Comparison of ENCODE assay signal across 11 mouse cellular contexts in the genomic region with DNA sequence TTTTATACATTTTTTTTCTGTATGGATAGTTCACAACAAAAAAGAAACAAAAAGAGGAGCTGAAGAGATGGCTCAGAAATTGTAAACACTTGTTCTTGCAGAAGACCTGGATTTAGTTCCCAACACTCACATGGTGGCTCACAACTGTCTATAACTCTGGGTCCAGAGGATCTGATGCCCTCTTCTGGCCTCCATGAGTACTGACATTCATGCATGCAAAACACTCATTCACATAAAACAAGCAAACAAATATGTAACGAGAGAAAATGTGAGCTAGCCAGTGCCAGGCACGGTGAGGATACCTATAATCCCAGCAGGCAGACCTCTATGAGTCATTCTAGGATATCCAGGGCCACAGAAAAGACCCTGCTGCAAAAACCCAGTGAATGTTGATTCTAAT. TPM values are rescaled to one million over a fixed set of nuclear protein-coding genes. Genes with fewer than 3 reads are reported as not detected.
A peak's percentile ranks its signal among the peaks of the same experiment; 100 is the strongest.
DNase-seq lines count a peak whose midpoint lies in the region; TF ChIP-seq lines count a peak whose summit lies in the region.
"Had no signal": no experiment of that assay in that cellular context is flagged by ENCODE, and none has a peak within 500 bp of the region (broad histone marks: within the 10 kb centered on the region; RNA-seq: fewer than 3 reads in every experiment).

No protein-coding gene starts in this region.

- intact Hi-C loops in left cerebral cortex, postnatal 36 days (cut with DNase I) = no loop called here

- H3K9me3 ChIP-seq in E14TG2a.4 (ENCODE audit: low read length) = no peaks in the 10 kb centered on the region

- H3K36me3 ChIP-seq in E14TG2a.4 (ENCODE audit: insufficient read depth, low read length) = no peaks in the 10 kb centered on the region

- DNase-seq in layer of hippocampus, adult 2 months (ENCODE audit: low spot score in 2 of 2) = no peak
- DNase-seq in layer of hippocampus, postnatal 10 days (ENCODE audit: low spot score in 2 of 2) = no peak
- peak; percentile 46 for DNase-seq in 416B (ENCODE audit: low read depth)
- peak; percentile 38 for DNase-seq in induced T-regulatory cell, adult 2 months (ENCODE audit: low read depth)
- DNase-seq in left cerebral cortex, postnatal 36 days (ENCODE audit: low spot score in 2 of 2) = no peak
- no peak for DNase-seq in kidney, postnatal 4 days
- DNase-seq: cerebellum, adult 11 months; kidney, adult 8-10 months; lung, adult 18-20 months; right cerebral cortex, postnatal 14 days had no signal

- H3K4me3 ChIP-seq in layer of hippocampus, adult 2 months = no peak overlapping the region
- H3K4me3 ChIP-seq in E14TG2a.4 (replicated peaks; ENCODE audit: low read length) = no peak overlapping the region

- no peaks in the 10 kb centered on the region for H3K27me3 ChIP-seq in E14TG2a.4 (ENCODE audit: insufficient read depth, low read length)

- peaks cover 24% of the 10 kb centered on the region for H3K4me1 ChIP-seq in E14TG2a.4 (replicated peaks; ENCODE audit: low read depth, low read length)

- H3K27ac ChIP-seq in layer of hippocampus, adult 2 months = peak overlapping the region; percentile 77

- peak; percentile 70 for TF ChIP-seq CTCF in layer of hippocampus, adult 2 months (conservative IDR thresholded peaks at IDR 0.05)
- TF ChIP-seq CTCF in E14TG2a.4 (conservative IDR thresholded peaks at IDR 0.05; ENCODE audit: low read length) = peak; percentile 49

RNA-seq across cellular contexts. Expression of gene Zfyve21, which starts 37.3 kb away (rescaled TPM):
- total RNA-seq in layer of hippocampus, adult 2 months (2021) = 10 to 100 TPM; 20.0 to 20.6 TPM
- 10 to 100 TPM; 21.5 to 22.0 TPM for total RNA-seq in layer of hippocampus, postnatal 10 days (2021)
- total RNA-seq in left cerebral cortex, postnatal 36 days (2021) = 10 to 100 TPM; 22.8 to 23.1 TPM

RNA-seq across cellular contexts. Expression of gene Xrcc3, which starts 37.6 kb away (rescaled TPM):
- total RNA-seq in layer of hippocampus, adult 2 months (2021) = 1 to 10 TPM; 3.2 to 4.2 TPM
- total RNA-seq in layer of hippocampus, postnatal 10 days (2021) = 1 to 10 TPM; 3.2 to 4.1 TPM
- total RNA-seq in left cerebral cortex, postnatal 36 days (2021) = 1 to 10 TPM; 4.6 TPM

RNA-seq across cellular contexts. Expression of gene Ppp1r13b, which starts 56.7 kb away (rescaled TPM):
- total RNA-seq in layer of hippocampus, adult 2 months (2021) = 100 to 1,000 TPM; 101 to 106 TPM
- 10 to 100 TPM; 66.3 to 69.1 TPM for total RNA-seq in layer of hippocampus, postnatal 10 days (2021)
- 10 to 100 TPM; 60.8 to 65.6 TPM for total RNA-seq in left cerebral cortex, postnatal 36 days (2021)

Comparison
In these comparisons a context has a peak if more than half of its experiments do, and no peak if none do; other contexts are left out.
1. DNase-seq: peak in 416B (single experiment) and induced T-regulatory cell, adult 2 months (single experiment); none in layer of hippocampus, adult 2 months (0 of 2), layer of hippocampus, postnatal 10 days (0 of 2), left cerebral cortex, postnatal 36 days (0 of 2) and kidney, postnatal 4 days (0 of 2).